Mouse (Mus musculus): Measurements from ENCODE around the gene Tbx19. TPM values are rescaled to one million over a fixed set of nuclear protein-coding genes. Genes with fewer than 3 reads are reported as not detected.

Tbx19 gene
- polyA plus RNA-seq, 1 experiment, result not detected

DNA sequence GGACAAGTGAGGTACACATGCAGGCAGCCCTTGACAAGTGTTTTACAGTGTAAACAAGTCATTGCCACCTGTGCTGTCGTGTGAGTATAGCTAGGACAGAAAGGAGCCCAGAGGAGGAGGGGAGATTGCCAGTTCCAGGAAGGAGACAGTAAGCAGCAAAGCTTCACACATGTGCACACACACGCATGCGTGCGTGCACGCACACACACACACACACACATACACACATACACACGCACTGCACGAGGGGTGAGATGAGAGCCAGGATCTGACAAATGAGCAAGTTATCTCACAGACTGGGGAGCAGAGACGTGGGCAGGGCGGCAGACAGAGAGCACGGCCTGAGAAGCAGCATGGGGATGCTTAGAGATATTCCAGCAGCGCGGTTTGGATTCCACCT, 25.9 kb upstream of the Tbx19 start:
- WGBS, result 90% methylated on average over 12 of the region's 12 CpGs
- DNase-seq (ENCODE audit: low read depth, low spot score), result no peak

DNA sequence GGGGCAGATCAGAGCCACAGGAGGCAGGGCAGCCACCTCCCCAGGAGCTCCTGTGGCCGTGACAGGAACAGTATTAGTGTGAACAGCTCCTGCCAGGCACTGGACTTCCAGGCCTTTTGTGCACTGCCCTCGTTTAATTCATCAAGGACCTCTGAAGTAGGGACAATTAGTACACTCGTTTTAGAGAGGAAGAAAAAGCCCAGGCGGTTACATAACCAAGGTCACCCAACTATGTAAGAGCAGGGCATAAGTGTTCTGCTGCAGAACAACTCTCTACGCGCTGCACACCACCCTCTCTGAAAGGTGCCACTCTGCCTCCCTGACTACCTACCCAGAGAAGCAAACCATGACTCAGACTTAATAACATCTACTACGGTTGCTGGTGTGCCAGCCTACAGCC, 24.5 kb upstream of the Tbx19 start:
- DNase-seq (ENCODE audit: low read depth, low spot score), result no peak
- WGBS, result 76% methylated on average over 7 of the region's 7 CpGs

DNA sequence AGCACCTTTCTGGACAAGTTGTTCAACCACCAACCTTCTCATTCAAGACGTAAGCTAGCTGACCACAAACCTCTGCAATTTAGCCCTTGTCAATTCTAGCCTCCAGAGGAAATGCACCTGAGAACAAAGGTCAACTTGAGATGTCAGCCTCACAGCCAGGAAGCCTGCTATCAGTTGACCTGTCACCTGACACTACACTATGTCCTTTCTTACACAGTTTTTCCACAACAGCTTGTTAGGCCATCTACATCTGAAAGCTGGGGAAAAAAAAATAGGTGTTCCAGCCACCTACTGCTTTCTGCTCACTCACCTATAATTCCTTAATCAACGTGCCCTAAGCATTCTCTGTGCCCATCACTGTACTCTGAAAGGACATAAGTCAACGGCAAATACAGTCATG, 23.6 kb upstream of the Tbx19 start:
- no peak for DNase-seq (ENCODE audit: low read depth, low spot score)
- WGBS, result 85% methylated on average over 3 of the region's 3 CpGs

GRCm38 (mm10) chr1:165183400-165183799, 22.8 kb upstream of the Tbx19 start:
- no peak for DNase-seq (ENCODE audit: low read depth, low spot score)
- 78% methylated on average over 6 of the region's 6 CpGs for WGBS

GRCm38 (mm10) chr1:165179321-165179720, 18.7 kb upstream of the Tbx19 start:
- WGBS, result 88% methylated on average over 5 of the region's 5 CpGs
- DNase-seq (ENCODE audit: low read depth, low spot score), result no peak

GRCm38 (mm10) chr1:165178075-165178474, 17.5 kb upstream of the Tbx19 start:
- 65% methylated on average over 6 of the region's 6 CpGs for WGBS
- no peak for DNase-seq (ENCODE audit: low read depth, low spot score)

DNA sequence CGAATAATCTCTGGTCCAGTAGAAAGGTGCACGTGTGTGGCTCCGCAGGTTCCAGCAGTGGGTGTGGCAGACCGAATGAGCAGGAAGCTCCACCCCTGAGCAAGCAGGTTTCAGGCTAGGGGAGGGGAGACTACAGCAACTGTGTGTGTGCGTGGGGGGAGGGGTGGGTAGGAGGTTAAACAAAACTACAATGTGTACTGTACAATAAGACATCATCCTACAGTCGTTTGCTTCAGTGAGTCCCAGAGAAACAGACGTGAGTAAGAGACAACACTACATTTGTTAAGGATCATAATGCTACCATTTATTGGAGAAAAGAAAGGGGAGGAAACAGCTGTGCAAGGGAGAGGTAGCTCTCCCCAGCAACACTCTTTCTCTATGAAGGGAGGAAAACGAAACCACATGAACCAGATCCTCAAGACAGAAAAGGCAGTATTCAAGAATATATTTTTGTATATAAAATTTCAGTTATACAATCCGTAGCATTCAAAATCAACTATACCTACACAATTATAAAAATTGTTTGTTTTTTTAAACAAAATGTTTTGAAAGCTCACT, 13.6 kb upstream of the Tbx19 start:
- WGBS, result 28% methylated on average over 9 of the region's 9 CpGs
- no peak for DNase-seq (ENCODE audit: low read depth, low spot score)

- DNase-seq (ENCODE audit: low read depth, low spot score), result no peak
- WGBS, result 83% methylated on average over 8 of the region's 8 CpGs
Measured at GRCm38 (mm10) chr1:165171277-165171676, 10.7 kb upstream of the Tbx19 start.

GRCm38 (mm10) chr1:165170157-165170556, 9.6 kb upstream of the Tbx19 start:
- WGBS, result 71% methylated on average over 5 of the region's 5 CpGs
- DNase-seq (ENCODE audit: low read depth, low spot score), result no peak

DNA sequence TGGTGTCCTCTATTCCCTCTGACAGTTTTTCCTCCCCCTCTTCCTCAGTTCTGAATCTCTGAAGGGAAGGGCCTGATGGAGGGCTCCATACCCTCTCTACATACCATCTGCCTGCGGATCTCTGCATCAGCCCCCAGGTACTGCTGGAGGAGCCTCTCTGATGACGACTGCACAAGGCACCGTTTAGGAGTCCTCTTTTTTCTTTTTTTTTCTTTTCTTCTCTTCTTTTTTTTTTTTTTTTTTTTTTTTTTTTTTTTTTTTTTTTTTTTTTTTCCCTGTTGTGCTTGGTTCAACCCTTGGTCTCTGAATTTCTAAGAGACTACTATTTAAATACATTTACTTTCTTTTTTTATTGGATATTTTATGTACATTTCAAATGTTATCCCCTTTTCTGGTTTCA, 8.9 kb upstream of the Tbx19 start:
- 76% methylated on average over 3 of the region's 3 CpGs for WGBS
- no peak for DNase-seq (ENCODE audit: low read depth, low spot score)

GRCm38 (mm10) chr1:165164920-165165319, 4.3 kb upstream of the Tbx19 start:
- 87% methylated on average over 6 of the region's 6 CpGs for WGBS
- DNase-seq (ENCODE audit: low read depth, low spot score), result no peak

DNA sequence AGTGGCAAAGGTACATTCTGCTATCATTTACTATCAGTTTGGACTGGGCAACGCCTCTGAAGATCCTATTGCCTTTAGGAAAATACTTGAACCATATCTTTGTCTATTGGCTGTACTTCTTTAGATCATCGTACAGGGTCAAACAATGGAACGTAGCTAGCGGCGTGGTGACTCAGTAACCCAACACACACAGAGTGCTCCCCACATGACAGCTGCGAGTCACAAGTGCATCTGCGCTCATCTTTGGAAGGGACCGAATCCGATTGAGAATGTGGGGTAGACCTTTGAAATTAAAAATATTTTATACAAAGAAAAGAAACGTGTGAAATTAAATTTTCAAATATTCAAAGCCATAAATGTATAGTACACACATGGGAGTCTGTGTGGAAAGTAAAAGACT, 1.7 kb downstream of the Tbx19 start:
- DNase-seq (ENCODE audit: low read depth, low spot score), result no peak
- WGBS, result 70% methylated on average over 10 of the region's 10 CpGs

- 73% methylated on average over 4 of the region's 4 CpGs for WGBS
- DNase-seq (ENCODE audit: low read depth, low spot score), result no peak
Measured at GRCm38 (mm10) chr1:165154162-165154561, 6.4 kb downstream of the Tbx19 start.

- WGBS, result 19% methylated on average over 8 of the region's 8 CpGs
- DNase-seq (ENCODE audit: low read depth, low spot score), result no peak
Measured at GRCm38 (mm10) chr1:165151216-165151615, 9.4 kb downstream of the Tbx19 start.

GRCm38 (mm10) chr1:165142343-165142916, 18.1 kb downstream of the Tbx19 start:
- DNase-seq (ENCODE audit: low read depth, low spot score), result no peak
- 58% methylated on average over 12 of the region's 12 CpGs for WGBS

GRCm38 (mm10) chr1:165140227-165140626, 20.3 kb downstream of the Tbx19 start:
- WGBS, result 76% methylated on average over 3 of the region's 3 CpGs

DNA sequence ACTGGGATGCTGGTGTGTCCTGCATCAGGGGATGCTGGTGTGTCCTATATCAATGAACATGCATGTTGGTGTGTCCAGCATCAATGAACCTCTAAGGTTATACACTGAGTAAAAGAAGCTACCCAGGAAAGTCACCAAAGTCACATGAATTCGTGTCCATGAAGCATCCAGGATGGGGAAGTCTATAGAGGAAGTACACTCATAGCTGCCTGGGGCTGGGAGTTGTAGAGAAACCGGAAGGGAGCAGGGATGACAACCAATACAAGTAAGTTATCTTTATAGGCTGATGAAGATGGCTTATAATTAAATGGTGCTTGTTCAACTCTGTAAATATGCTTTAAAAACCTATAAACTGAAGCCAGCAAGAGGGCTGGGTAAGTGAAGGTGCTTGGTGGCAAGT, 26.7 kb downstream of the Tbx19 start:
- WGBS, result 54% methylated on average over 2 of the region's 2 CpGs
- DNase-seq (ENCODE audit: low read depth, low spot score), result no peak

More at GRCm38 (mm10) chr1:165140227-165140626, 20.3 kb downstream of the Tbx19 start:
- no peak for DNase-seq (ENCODE audit: low read depth, low spot score)

- WGBS, result 68% methylated on average over 5 of the region's 5 CpGs
- DNase-seq (ENCODE audit: low read depth, low spot score), result no peak
Measured at GRCm38 (mm10) chr1:165133279-165133678, 27.3 kb downstream of the Tbx19 start.

DNA sequence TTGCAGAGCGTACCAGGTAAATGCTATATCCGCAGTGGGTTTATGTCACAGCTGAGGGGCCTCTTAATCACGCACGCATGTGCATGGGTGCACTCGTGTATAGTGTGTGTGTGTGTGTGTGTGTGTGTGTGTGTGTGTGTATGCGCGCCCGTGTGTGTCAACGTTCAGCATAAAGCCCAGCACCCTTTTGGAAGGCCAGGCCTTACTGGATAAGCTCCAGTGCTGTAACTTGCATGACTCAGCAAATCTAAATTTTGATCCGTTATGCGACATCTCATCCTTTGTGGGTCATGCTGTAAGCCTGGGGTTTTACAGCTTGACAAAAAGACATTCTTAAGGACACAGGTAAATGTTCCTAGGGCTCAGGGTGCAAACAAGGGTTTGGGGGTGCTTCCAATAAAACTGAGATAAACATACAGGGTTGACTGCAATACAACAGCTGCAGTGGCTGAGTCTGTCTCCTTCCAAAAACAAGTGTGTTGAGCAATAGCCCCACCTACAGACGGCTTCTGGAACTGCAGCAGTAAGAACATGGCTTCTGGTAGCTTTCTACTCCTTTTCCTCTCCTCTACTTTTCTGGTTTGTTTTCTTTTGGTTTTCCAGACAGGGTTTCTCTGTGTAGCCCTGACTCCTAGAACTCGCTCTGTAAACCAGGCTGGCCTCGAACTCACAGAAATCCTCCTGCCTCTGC, 28.2 kb downstream of the Tbx19 start:
- peak; percentile 42 for DNase-seq (ENCODE audit: low read depth, low spot score)
- whole genome bisulfite sequencing, result 64% methylated on average over 14 of the region's 14 CpGs

- DNase-seq (ENCODE audit: low read depth, low spot score), result no peak
- 73% methylated on average over 5 of the region's 5 CpGs for whole genome bisulfite sequencing
Measured at GRCm38 (mm10) chr1:165129573-165129972, 31.0 kb downstream of the Tbx19 start.

DNA sequence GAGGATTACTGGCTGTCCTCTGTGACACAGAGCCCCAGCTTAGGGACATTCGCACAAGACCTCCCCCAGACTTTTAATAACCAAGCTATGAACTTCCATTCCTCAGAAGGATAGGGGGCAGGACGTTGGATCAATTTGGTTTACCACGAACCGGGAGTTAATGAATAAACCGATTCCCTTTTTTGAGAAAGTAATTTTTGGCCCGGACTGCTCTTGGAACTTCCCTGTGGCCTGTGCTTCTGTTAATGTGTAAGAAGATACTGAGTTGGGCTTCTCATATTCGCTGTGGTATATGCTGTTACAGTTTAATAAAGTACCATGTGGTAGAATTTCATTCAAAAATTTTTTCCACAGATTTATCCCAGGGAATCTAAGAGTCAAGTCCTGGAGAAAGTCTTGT, 39.5 kb downstream of the Tbx19 start:
- WGBS, result 43% methylated on average over 7 of the region's 7 CpGs
- DNase-seq (ENCODE audit: low read depth, low spot score), result no peak
